Mouse (Mus musculus) limb, embryonic 12.5 days (tissue): ENCODE measurements around the gene Plbd1. TPM values are rescaled to one million over a fixed set of nuclear protein-coding genes. Genes with fewer than 3 reads are reported as not detected.
A peak's percentile ranks its signal among the peaks of the same experiment; 100 is the strongest.

Source experiments
- ATAC-seq: fragments of 200-750 bp; cut with Nextera tagmentation; 2 replicates; pipeline ENCODE4 v1.8.0; 2017; ENCODE audit warnings: low read depth, moderate TSS enrichment; ENCODE audit not compliant: insufficient number of reproducible peaks, insufficient read depth, low FRiP score, low TSS enrichment
- H3K27ac ChIP-seq: fragments of 300-500 bp; sonication (generic); 2 replicates; pipeline ENCODE4 v1.5.1; 2016; ENCODE audit warnings: mild to moderate bottlenecking, moderate library complexity
- H3K27me3 ChIP-seq: fragments of 300-500 bp; sonication (generic); 2 replicates; pipeline ENCODE4 v1.6.1; 2016; ENCODE audit warnings: mild to moderate bottlenecking, moderate library complexity
- H3K36me3 ChIP-seq: fragments of 300-500 bp; sonication (generic); 2 replicates; pipeline ENCODE4 v1.6.1; 2016; ENCODE audit warnings: mild to moderate bottlenecking, moderate library complexity
- H3K4me1 ChIP-seq: fragments of 300-500 bp; sonication (generic); replicated peaks from 2 replicates; pipeline ENCODE4 v1.6.1; 2016
- H3K4me2 ChIP-seq: fragments of 300-500 bp; sonication (generic); 2 replicates; pipeline ENCODE4 v1.6.1; 2016; ENCODE audit warnings: mild to moderate bottlenecking, moderate library complexity
- H3K4me3 ChIP-seq: fragments of 300-500 bp; sonication (generic); replicated peaks from 2 replicates; pipeline ENCODE4 v1.5.1; 2016; ENCODE audit warnings: mild to moderate bottlenecking
- H3K9ac ChIP-seq: fragments of 300-500 bp; sonication (generic); replicated peaks from 2 replicates; pipeline ENCODE4 v1.6.1; 2016; ENCODE audit warnings: mild to moderate bottlenecking, moderate library complexity
- H3K9me3 ChIP-seq: fragments of 300-500 bp; sonication (generic); 2 replicates; pipeline ENCODE4 v1.6.1; 2016; ENCODE audit warnings: mild to moderate bottlenecking, moderate library complexity
- whole genome bisulfite sequencing: fragments of 180-500 bp; shearing (Covaris S2); methylation state at CpG from one replicate; pipeline ENCODE4 v1.1.7; 2016; 5-methylcytosine and 5-hydroxymethylcytosine counted together
- polyA plus RNA-seq: library from polyadenylated mRNA; unstranded; fragments of >200 nt; fragmentation: Nextera tagmentation; extraction: Ambion mirVana; gene quantifications from 2 replicates; pipeline ENCODE4 v1.2.1, GENCODE M21; 2016

The Plbd1 gene
- polyA plus RNA-seq, 1 experiment from 2014 or later, result 1.4 TPM

DNA sequence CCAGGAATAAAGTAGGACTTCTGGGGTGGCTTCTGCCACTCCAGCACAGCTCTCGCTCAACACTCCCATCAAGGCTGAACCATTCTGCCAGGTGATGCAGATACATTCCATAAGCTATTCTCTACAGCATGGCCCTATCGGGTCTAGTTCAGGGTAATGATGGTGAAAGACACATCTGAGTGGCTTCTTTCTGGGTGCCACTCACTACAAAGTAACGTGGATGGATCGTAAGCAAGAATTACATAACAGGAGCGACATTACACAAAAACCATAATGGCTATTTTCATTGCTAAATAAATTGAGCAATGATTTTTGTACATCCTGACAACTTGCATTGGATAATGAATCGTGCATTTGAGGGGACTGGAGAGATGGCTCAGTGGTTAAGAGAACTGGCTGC lies 13.2 kb upstream of the Plbd1 start:
- H3K4me1 ChIP-seq, result no peaks in the 10 kb centered on the region
- peaks cover 20% of the 10 kb centered on the region; the same call in 1 of the 2 replicates for H3K9me3 ChIP-seq
- no peak overlapping the region for H3K27ac ChIP-seq
- H3K9ac ChIP-seq, result no peak overlapping the region
- H3K4me3 ChIP-seq, result no peak overlapping the region
- no peak overlapping the region for H3K4me2 ChIP-seq
- H3K36me3 ChIP-seq, result no peaks in the 10 kb centered on the region
- WGBS, result 92% methylated on average over 6 of the region's 6 CpGs
- no peak for ATAC-seq
- H3K27me3 ChIP-seq, result no peaks in the 10 kb centered on the region

DNA sequence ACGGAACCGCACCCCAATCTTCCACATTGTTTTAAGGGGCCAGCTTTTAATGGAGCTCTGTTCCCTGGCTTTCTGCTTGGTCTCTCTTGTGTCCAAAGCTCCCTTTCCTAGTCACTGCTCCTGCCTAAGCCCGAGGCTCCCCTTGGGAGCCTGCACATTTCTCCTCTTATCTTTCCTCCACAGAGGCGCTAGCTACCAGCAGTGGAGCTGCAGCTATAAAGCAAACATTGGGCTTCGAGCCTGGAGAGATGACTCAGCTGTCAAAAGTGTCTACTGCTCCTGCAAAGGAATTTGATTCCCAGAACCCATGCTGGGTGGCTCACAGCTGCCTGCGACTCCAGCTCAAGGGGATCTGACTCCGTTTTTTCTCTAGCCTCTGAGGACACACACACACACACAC lies 10.7 kb upstream of the Plbd1 start:
- Histone ChIP-seq H3K9me3 (peaks cover 20% of the 10 kb centered on the region; the same call in 1 of the 2 replicates), H3K27me3 (no peaks in the 10 kb centered on the region), H3K4me3 (no peak overlapping the region), H3K4me2 (no peak overlapping the region), H3K36me3 (no peaks in the 10 kb centered on the region), H3K4me1 (no peaks in the 10 kb centered on the region), H3K9ac (no peak overlapping the region), H3K27ac (no peak overlapping the region)
- 70% methylated on average over 7 of the region's 7 CpGs for WGBS
- ATAC-seq, result no peak

DNA sequence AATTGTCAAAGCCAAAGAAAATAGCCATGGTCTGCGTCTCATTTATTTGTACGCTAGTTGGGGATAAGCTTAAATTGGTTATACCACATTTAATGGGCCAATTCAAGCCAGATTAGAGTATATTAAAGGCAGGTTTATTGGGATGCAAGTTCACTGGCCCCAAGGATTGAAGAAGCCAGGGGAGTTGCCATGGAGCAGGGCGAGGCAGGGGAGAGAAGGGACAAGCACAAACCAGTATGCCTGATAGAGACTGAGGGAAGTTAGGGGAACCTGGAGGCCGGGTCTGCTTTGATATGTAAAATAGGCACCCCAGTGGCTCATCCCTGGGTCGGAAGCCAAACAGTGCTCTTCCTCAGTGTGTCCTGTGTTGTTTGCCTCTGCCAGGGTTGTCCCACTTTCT lies 7.5 kb upstream of the Plbd1 start:
- no peak overlapping the region for H3K4me3 ChIP-seq
- 38% methylated on average over 5 of the region's 5 CpGs for WGBS
- H3K9ac ChIP-seq, result no peak overlapping the region
- H3K36me3 ChIP-seq, result no peaks in the 10 kb centered on the region
- H3K4me2 ChIP-seq, result no peak overlapping the region
- H3K9me3 ChIP-seq, result peaks cover 14% of the 10 kb centered on the region; the same call in 1 of the 2 replicates
- ATAC-seq, result no peak
- H3K27me3 ChIP-seq, result no peaks in the 10 kb centered on the region
- H3K27ac ChIP-seq, result no peak overlapping the region
- no peaks in the 10 kb centered on the region for H3K4me1 ChIP-seq

DNA sequence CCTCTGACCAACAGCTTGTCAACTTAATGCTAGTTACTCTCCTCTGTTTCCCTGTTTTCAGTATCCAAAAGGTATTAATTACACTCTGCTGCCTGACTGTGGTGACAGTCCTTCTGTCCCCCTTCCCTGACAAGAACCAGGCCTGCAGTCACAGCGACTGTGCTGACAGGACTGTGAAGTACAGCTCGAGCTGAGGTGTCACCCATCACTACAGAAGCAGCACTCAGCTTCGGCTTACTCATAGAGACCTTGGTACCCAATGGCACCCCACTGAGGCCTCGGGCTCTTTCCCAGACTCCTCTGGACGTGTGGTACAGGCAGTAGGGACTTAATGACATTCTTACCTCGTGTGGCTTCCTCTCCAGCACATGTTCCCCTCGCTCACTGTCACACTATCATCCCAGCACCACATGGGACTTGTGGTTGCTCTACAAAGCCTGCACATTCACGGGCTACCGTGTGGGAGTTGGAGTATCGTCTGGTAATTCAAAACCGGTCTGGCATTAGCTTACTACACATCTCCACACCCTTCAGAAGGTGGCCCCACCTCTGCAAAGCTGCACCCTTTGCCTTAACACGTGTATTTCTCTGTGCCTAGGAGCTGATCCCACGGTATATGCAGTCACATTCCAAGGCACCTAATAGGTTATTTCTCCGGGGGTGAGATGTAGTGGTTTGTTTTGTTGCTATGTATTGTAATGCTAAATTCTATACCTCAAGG lies 6.7 kb upstream of the Plbd1 start:
- Histone ChIP-seq H3K27me3 (peaks cover 7% of the 10 kb centered on the region), H3K4me3 (no peak overlapping the region), H3K4me2 (no peak overlapping the region), H3K4me1 (no peaks in the 10 kb centered on the region), H3K27ac (no peak overlapping the region), H3K9ac (no peak overlapping the region), H3K36me3 (no peaks in the 10 kb centered on the region), H3K9me3 (peaks cover 6% of the 10 kb centered on the region; the same call in 1 of the 2 replicates)
- ATAC-seq, result no peak
- WGBS, result 42% methylated on average over 14 of the region's 14 CpGs

DNA sequence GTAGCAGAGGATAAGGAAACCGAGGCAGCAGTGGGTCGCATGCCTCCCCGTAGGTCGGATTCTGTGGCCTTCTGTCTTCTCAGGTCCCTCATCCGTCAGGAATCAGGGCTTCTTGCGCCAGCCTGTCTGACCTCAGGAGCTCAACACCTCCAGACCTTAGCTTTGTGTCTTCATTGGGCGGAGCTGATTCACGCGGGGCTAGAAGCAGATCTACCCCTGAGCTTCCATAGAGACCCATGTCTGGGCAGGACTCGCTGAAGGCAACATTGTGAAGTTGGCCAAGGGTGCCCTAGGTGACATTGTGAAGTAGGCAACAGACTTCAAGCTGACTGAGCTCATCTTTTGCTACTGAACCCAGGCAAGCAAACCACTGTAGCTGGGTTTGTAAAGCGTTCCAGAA lies 335 bp upstream of the Plbd1 start:
- no peaks in the 10 kb centered on the region for H3K9me3 ChIP-seq
- peak overlapping the region; percentile 44 for H3K4me3 ChIP-seq
- H3K27me3 ChIP-seq, result peaks cover 40% of the 10 kb centered on the region
- no peaks in the 10 kb centered on the region for H3K36me3 ChIP-seq
- H3K9ac ChIP-seq, result peak overlapping the region; percentile 51; the same call in 1 of the 2 replicates
- H3K27ac ChIP-seq, result no peak overlapping the region
- H3K4me1 ChIP-seq, result peaks cover 9% of the 10 kb centered on the region; the same call in 1 of the 2 replicates
- 21% methylated on average over 11 of the region's 11 CpGs for WGBS
- ATAC-seq, result no peak
- peak overlapping the region; percentile 85 for H3K4me2 ChIP-seq

DNA sequence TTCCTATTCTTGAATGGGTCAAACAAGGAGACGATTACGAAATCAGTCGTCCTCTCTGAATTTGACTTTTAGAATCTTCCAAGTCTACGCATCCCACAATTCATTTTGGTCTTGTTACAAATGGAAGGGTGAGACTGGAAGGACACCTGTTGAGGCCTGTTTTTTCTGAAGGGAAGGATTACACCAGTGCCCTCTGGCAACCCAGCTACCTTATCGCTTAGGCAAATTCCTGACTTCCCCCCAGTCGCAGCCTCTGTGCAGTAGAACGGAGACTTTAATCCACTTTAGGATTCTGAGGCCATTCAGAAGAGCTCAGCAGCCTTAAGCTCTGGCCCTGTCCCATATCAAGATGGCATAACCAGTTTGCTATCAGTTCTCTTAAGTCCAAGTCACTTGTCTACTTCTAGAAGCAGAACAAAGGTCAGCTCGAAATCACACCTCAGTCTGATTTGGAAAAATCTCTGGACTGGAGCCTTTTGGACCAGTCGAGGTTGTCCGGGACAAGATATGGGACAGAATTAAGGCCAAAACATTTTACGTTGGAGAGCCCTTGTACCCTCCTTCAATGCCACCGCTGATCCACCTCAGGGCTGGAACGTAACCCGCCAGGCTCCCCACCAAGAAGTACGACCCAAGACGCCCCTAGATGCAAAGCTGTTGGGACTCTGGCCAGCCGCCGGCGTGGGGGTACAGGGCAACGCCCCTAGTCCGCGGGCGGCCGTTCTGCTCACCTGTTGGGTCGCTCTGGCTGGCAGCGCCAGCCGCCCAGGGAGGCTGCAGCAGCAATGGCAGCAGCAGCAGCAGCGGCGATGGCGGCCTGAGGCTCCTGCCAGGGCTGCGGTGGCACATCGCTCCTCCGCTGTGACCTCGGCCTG lies 660 bp downstream of the Plbd1 start:
- peaks cover 9% of the 10 kb centered on the region; the same call in 1 of the 2 replicates for H3K4me1 ChIP-seq
- peak overlapping the region; percentile 44 for H3K4me3 ChIP-seq
- H3K27me3 ChIP-seq, result peaks cover 40% of the 10 kb centered on the region
- H3K9me3 ChIP-seq, result no peaks in the 10 kb centered on the region
- H3K4me2 ChIP-seq, result peak overlapping the region; percentile 85
- no peaks in the 10 kb centered on the region for H3K36me3 ChIP-seq
- peak overlapping the region; percentile 51 for H3K9ac ChIP-seq
- 17% methylated on average over 34 of the region's 34 CpGs for WGBS
- no peak overlapping the region for H3K27ac ChIP-seq
- ATAC-seq, result no peak

DNA sequence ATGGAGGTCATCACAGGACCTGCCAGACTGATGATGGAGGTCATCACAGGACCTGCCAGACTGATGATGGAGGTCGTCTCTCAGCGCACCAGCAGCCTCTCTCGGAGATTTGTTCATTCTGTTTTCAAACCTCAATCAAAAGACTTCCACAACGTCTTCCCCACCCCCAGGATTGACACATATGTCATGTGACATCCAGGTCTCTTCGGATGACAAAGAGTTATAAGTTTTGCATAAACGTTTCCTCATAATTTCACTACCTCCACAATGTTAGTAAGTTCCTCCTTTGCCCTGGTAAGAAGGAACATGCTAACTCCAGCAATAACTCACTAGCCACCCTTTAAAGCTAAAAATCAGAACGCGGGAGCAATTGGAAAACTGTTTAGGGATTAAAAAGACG lies 2.5 kb downstream of the Plbd1 start:
- Histone ChIP-seq H3K9me3 (no peaks in the 10 kb centered on the region), H3K4me1 (peaks cover 9% of the 10 kb centered on the region; the same call in 1 of the 2 replicates), H3K4me3 (no peak overlapping the region), H3K27ac (no peak overlapping the region), H3K36me3 (no peaks in the 10 kb centered on the region), H3K9ac (no peak overlapping the region), H3K27me3 (peaks cover 40% of the 10 kb centered on the region), H3K4me2 (no peak overlapping the region)
- ATAC-seq, result no peak
- WGBS, result 91% methylated on average over 9 of the region's 9 CpGs

DNA sequence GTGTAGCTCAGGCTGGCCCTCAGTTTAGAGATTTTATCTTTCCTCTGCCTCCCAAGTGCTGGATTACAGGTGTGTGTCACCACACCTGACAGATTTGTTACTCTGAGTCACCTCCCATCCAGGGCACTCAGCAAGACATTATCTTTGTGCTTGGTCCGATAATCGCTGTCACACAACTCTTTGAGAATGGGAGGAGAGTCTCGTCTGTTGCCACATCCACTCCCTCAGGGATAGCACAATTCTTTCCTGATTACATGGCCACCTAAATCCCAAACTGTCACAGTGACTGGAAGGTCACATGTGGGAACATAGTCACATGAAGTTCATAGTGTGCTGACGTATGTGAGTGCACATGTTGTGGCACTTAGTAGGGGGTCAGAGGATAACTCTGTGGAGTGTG lies 3.4 kb downstream of the Plbd1 start:
- Histone ChIP-seq H3K9ac (no peak overlapping the region), H3K4me2 (no peak overlapping the region), H3K9me3 (no peaks in the 10 kb centered on the region), H3K27me3 (peaks cover 33% of the 10 kb centered on the region), H3K36me3 (no peaks in the 10 kb centered on the region), H3K4me1 (peaks cover 9% of the 10 kb centered on the region; the same call in 1 of the 2 replicates), H3K27ac (no peak overlapping the region), H3K4me3 (no peak overlapping the region)
- WGBS, result 77% methylated on average over 4 of the region's 4 CpGs
- no peak for ATAC-seq

DNA sequence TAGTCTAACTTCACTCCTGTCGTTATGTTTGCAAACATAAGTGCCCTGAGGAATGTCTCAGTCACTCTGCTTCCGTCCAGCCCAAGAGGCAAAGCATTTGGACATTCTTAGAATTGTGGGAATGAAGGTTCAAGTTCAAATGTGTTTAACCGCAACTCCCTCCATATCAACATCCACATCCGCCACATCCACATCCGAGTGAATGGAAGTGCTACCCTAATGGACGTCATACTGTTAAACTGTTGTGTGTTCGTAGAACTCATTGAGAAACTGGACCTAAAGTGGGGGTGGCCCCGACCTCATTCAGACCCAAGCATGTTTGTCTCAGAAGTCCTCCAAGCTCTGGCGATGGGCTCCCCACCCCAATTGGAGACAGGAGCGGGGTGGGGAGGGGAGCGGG lies 5.9 kb downstream of the Plbd1 start:
- Histone ChIP-seq H3K4me2 (0 out of 2 replicates have a peak overlapping the region, but pooled peaks have one; percentile 18), H3K27ac (no peak overlapping the region), H3K4me1 (no peaks in the 10 kb centered on the region), H3K9me3 (no peaks in the 10 kb centered on the region), H3K36me3 (no peaks in the 10 kb centered on the region), H3K9ac (no peak overlapping the region), H3K4me3 (no peak overlapping the region), H3K27me3 (peaks cover 11% of the 10 kb centered on the region)
- no peak for ATAC-seq
- WGBS, result 76% methylated on average over 11 of the region's 11 CpGs

DNA sequence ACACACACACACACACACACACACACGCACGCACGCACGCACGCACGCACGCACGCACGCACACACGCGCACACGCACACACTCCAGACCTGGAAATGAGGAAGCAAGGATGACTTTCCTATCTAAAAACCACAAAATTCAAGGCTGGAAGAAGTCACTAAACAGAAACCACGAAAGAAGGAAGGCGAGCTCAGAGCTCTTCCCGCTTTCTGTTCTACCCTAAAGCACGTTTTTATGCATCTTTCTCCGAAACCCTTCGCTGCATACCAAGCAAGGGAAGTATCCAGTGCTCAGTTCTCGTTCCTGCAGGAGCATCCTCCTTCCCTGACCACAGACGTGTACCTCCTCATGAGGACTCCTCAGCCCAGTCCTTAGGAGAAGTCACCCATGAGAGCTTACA lies 7.3 kb downstream of the Plbd1 start:
- 93% methylated on average over 20 of the region's 20 CpGs for WGBS
- no peak overlapping the region for H3K4me2 ChIP-seq
- H3K27ac ChIP-seq, result no peak overlapping the region
- H3K4me3 ChIP-seq, result no peak overlapping the region
- no peak for ATAC-seq
- H3K27me3 ChIP-seq, result no peaks in the 10 kb centered on the region
- no peak overlapping the region for H3K9ac ChIP-seq
- no peaks in the 10 kb centered on the region for H3K9me3 ChIP-seq
- no peaks in the 10 kb centered on the region for H3K4me1 ChIP-seq
- no peaks in the 10 kb centered on the region for H3K36me3 ChIP-seq

DNA sequence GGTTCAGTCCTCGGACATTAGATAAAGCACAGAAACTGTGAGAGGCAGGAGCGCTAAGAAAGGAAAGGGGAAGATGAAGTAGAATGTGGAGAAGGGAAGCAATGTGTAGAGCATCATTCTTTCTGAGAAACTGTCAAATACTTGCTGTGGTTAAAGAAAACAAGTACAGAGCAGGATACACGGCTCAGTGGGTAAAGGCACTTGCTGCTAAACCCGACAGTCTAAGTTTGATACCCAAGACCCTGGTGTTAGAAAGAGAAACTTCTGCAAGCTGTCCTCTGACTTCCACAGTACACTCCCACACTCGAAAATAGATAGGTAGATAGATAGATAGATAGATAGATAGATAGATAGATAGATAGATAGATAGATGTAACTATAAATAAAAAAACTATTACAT lies 8.4 kb downstream of the Plbd1 start:
- ATAC-seq, result no peak
- H3K36me3 ChIP-seq, result no peaks in the 10 kb centered on the region
- no peaks in the 10 kb centered on the region for H3K4me1 ChIP-seq
- H3K27ac ChIP-seq, result no peak overlapping the region
- H3K9ac ChIP-seq, result no peak overlapping the region
- no peak overlapping the region for H3K4me2 ChIP-seq
- H3K27me3 ChIP-seq, result no peaks in the 10 kb centered on the region
- WGBS, result 82% methylated on average over 5 of the region's 5 CpGs
- H3K9me3 ChIP-seq, result no peaks in the 10 kb centered on the region
- H3K4me3 ChIP-seq, result no peak overlapping the region
